Mouse (Mus musculus): ENCODE data around the gene Rnf220.
A peak's percentile ranks its signal among the peaks of the same experiment; 100 is the strongest.

Rnf220 gene

GRCm38 (mm10) chr4:117373324-117374077 lies 123.4 kb downstream of the Rnf220 start:
- no peak for DNase-seq

GRCm38 (mm10) chr4:117371896-117372295 lies 125.0 kb downstream of the Rnf220 start:
- no peak for DNase-seq

- DNase-seq: no peak
Measured at GRCm38 (mm10) chr4:117370354-117370753, 126.5 kb downstream of the Rnf220 start.

GRCm38 (mm10) chr4:117369571-117369970 lies 127.3 kb downstream of the Rnf220 start:
- no peak for DNase-seq

- no peak for DNase-seq
Measured at GRCm38 (mm10) chr4:117367365-117367764, 129.5 kb downstream of the Rnf220 start.

GRCm38 (mm10) chr4:117362085-117362484 lies 134.8 kb downstream of the Rnf220 start:
- no peak for DNase-seq

GRCm38 (mm10) chr4:117361558-117361873 lies 135.3 kb downstream of the Rnf220 start:
- DNase-seq: no peak

GRCm38 (mm10) chr4:117360713-117361557 lies 135.9 kb downstream of the Rnf220 start:
- peak; percentile 88 for DNase-seq

- DNase-seq: peak; percentile 92
Measured at GRCm38 (mm10) chr4:117359803-117360382, 137.0 kb downstream of the Rnf220 start.

GRCm38 (mm10) chr4:117357917-117358316 lies 138.9 kb downstream of the Rnf220 start:
- peak; percentile 88 for DNase-seq

GRCm38 (mm10) chr4:117357104-117357503 lies 139.7 kb downstream of the Rnf220 start:
- DNase-seq: no peak

- DNase-seq: peak; percentile 98
Measured at GRCm38 (mm10) chr4:117356223-117356622, 140.6 kb downstream of the Rnf220 start.

GRCm38 (mm10) chr4:117354651-117355050 lies 142.2 kb downstream of the Rnf220 start:
- DNase-seq: no peak

- DNase-seq: no peak
Measured at GRCm38 (mm10) chr4:117352957-117353356, 143.9 kb downstream of the Rnf220 start.

- peak; percentile 96 for DNase-seq
Measured at GRCm38 (mm10) chr4:117352071-117352470, 144.8 kb downstream of the Rnf220 start.

GRCm38 (mm10) chr4:117350139-117350693 lies 146.6 kb downstream of the Rnf220 start:
- DNase-seq: no peak

- no peak for DNase-seq
Measured at GRCm38 (mm10) chr4:117349327-117349726, 147.5 kb downstream of the Rnf220 start.

GRCm38 (mm10) chr4:117346025-117346424 lies 150.8 kb downstream of the Rnf220 start:
- no peak for DNase-seq

GRCm38 (mm10) chr4:117343385-117343784 lies 153.5 kb downstream of the Rnf220 start:
- no peak for DNase-seq

GRCm38 (mm10) chr4:117342751-117343150 lies 154.1 kb downstream of the Rnf220 start:
- DNase-seq: peak; percentile 97

- no peak for DNase-seq
Measured at GRCm38 (mm10) chr4:117341282-117341681, 155.6 kb downstream of the Rnf220 start.

GRCm38 (mm10) chr4:117339796-117340195 lies 157.1 kb downstream of the Rnf220 start:
- DNase-seq: no peak

GRCm38 (mm10) chr4:117330836-117331475 lies 165.9 kb downstream of the Rnf220 start:
- DNase-seq: no peak

All from heart, adult 11 months (tissue).